Mouse (Mus musculus) heart, adult 2 months (tissue): ENCODE measurements around the gene Celf2.

Experiments
- CTCF ChIP-seq: fragments of 200-600 bp; IDR thresholded peaks from 2 replicates; pipeline ENCODE4 v1.8.1; 2022; ENCODE audit warnings: antibody characterized with exemption, mild to moderate bottlenecking, moderate library complexity
- EP300 ChIP-seq: fragments of 200-500 bp; IDR thresholded peaks from 2 replicates; pipeline ENCODE4 v1.6.1; 2011; ENCODE audit warnings: low read depth, low read length, control low read depth; ENCODE audit not compliant: insufficient read depth
- POLR2A ChIP-seq: fragments of 200-500 bp; IDR thresholded peaks from 2 replicates; pipeline ENCODE4 v1.6.1; 2011; ENCODE audit warnings: mild to moderate bottlenecking, low read depth, low read length, control low read depth; ENCODE audit not compliant: insufficient read depth

DNA sequence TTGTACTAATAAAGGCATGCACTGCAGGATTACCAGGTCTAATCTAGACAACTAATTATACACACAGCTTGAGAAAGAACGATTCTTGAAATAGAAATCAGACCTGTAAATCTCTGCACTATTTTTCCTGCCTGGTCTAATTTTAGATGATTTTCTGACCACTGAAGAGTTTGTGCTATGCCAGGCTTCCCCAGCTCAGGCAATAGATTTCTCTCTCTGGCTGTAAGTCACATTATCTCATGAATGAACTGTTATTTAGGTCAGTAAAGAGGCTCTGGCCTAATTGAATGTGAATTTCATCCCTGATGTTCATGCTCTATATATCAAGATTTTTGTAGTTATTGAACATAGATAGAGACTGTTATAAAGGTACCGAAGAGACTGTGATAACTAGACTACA is 694.1 kb downstream of the Celf2 start:
- TF ChIP-seq CTCF (no peak), EP300 (no peak), POLR2A (no peak)
